Mouse (Mus musculus): Measurements from ENCODE around the gene Atp6v1b1.

- TF ChIP-seq CTCF (conservative IDR thresholded peaks at IDR 0.05; ENCODE audit: low read length), result no peak
- TF ChIP-seq NANOG (IDR thresholded peaks at IDR 0.05; ENCODE audit: borderline replicate concordance, low read length), result no peak
Measured at GRCm38 (mm10) chr6:83710361-83711066, 32.3 kb upstream of the Atp6v1b1 start.
